19 mouse cellular contexts compared by ENCODE assay signal in genomic region chr5:146757316-146757715, GRCm38 (mm10). TPM values are rescaled to one million over a fixed set of nuclear protein-coding genes. Genes with fewer than 3 reads are reported as not detected.
DNase-seq lines count a peak whose midpoint lies in the region; ATAC-seq and TF ChIP-seq lines count a peak whose summit lies in the region.
"Had no signal": no experiment of that assay in that cellular context is flagged by ENCODE, and none has a peak within 500 bp of the region (broad histone marks: within the 10 kb centered on the region; RNA-seq: fewer than 3 reads in every experiment).

No protein-coding gene starts in this region.

- H3K9me3 ChIP-seq in liver, embryonic 11.5 days (ENCODE audit: control insufficient read depth, low read length): no peaks in the 10 kb centered on the region
- no peaks in the 10 kb centered on the region for H3K9me3 ChIP-seq in hindbrain, embryonic 10.5 days
- H3K9me3 ChIP-seq: embryonic facial prominence, embryonic 12.5 days; hindbrain, embryonic 12.5 days; neural tube, embryonic 13.5 days had no signal

- ATAC-seq in liver, embryonic 11.5 days (replicated peaks; ENCODE audit: low FRiP score): peak; percentile 52; the same call in 1 of the 2 replicates
- ATAC-seq in monocyte, adult 5-6 weeks (replicated peaks; ENCODE audit: insufficient number of reproducible peaks, low FRiP score, low TSS enrichment, poor library complexity, severe bottlenecking): peak; percentile 85
- ATAC-seq: inflammation-experienced regulatory T-cells, adult 6 months had no signal

- TF ChIP-seq POLR2A in kidney, adult 2 months (IDR thresholded peaks at IDR 0.05; ENCODE audit: low read depth, low read length): no peak

- H3K4me2 ChIP-seq in liver, embryonic 11.5 days: no peak overlapping the region
- H3K4me2 ChIP-seq: embryonic facial prominence, embryonic 12.5 days; hindbrain, embryonic 12.5 days; lung, embryonic 14.5 days; neural tube, embryonic 13.5 days had no signal

- WGBS in kidney, adult 2 months: 52% methylated on average over 5 of the region's 5 CpGs
- 70% methylated on average over 5 of the region's 5 CpGs for WGBS in liver, embryonic 11.5 days
- WGBS in hindbrain, embryonic 10.5 days: 89% methylated on average over 5 of the region's 5 CpGs

- no peaks in the 10 kb centered on the region; the same call in 1 of the 2 replicates for H3K4me1 ChIP-seq in kidney, adult 2 months (ENCODE audit: control insufficient read depth, insufficient read depth, low read length)
- H3K4me1 ChIP-seq in liver, embryonic 11.5 days (replicated peaks; ENCODE audit: control insufficient read depth, insufficient read depth, low read length): peaks cover 8% of the 10 kb centered on the region; the same call in 1 of the 2 replicates
- 0 out of 2 replicates have a peak, but pooled peaks cover 3% of the 10 kb centered on the region for H3K4me1 ChIP-seq in hindbrain, embryonic 10.5 days (replicated peaks)
- H3K4me1 ChIP-seq: embryonic facial prominence, embryonic 12.5 days; hindbrain, embryonic 12.5 days had no signal

- no peak overlapping the region for H3K4me3 ChIP-seq in kidney, adult 2 months (ENCODE audit: insufficient read depth, low read depth, low read length)
- H3K4me3 ChIP-seq in liver, embryonic 11.5 days (ENCODE audit: low read depth, low read length): no peak overlapping the region
- H3K4me3 ChIP-seq in hindbrain, embryonic 10.5 days: no peak overlapping the region
- H3K4me3 ChIP-seq: embryonic facial prominence, embryonic 12.5 days; hindbrain, embryonic 12.5 days; neural tube, embryonic 13.5 days had no signal

- no peak; the same call in 1 of the 2 replicates for TF ChIP-seq CTCF in kidney, adult 2 months (conservative IDR thresholded peaks at IDR 0.05; ENCODE audit: insufficient read depth, insufficient read length, low read depth, low read length)

- no peaks in the 10 kb centered on the region for H3K27me3 ChIP-seq in kidney, adult 2 months (replicated peaks; ENCODE audit: control insufficient read depth, insufficient read depth, low read length)
- no peaks in the 10 kb centered on the region for H3K27me3 ChIP-seq in liver, embryonic 11.5 days (replicated peaks; ENCODE audit: control insufficient read depth, insufficient read depth, low read length)
- H3K27me3 ChIP-seq in hindbrain, embryonic 10.5 days (ENCODE audit: insufficient read depth, poor library complexity, severe bottlenecking): no peaks in the 10 kb centered on the region
- H3K27me3 ChIP-seq: CH12.LX; embryonic facial prominence, embryonic 12.5 days; hindbrain, embryonic 12.5 days; neural tube, embryonic 13.5 days had no signal

- no peaks in the 10 kb centered on the region for H3K36me3 ChIP-seq in kidney, adult 2 months (ENCODE audit: control insufficient read depth, insufficient read depth, low read length)
- peaks cover 9% of the 10 kb centered on the region for H3K36me3 ChIP-seq in liver, embryonic 11.5 days (ENCODE audit: control insufficient read depth, insufficient read depth, low read length)
- H3K36me3 ChIP-seq in hindbrain, embryonic 10.5 days: peaks cover 53% of the 10 kb centered on the region

- H3K27ac ChIP-seq in kidney, adult 2 months (ENCODE audit: insufficient read depth, low read depth, low read length): no peak overlapping the region
- peak overlapping the region; percentile 30; the same call in 1 of the 2 replicates for H3K27ac ChIP-seq in liver, embryonic 11.5 days (ENCODE audit: low read depth, low read length)
- H3K27ac ChIP-seq in hindbrain, embryonic 10.5 days: no peak overlapping the region
- H3K27ac ChIP-seq: embryonic facial prominence, embryonic 12.5 days; hindbrain, embryonic 12.5 days; neural tube, embryonic 13.5 days had no signal

- H3K9ac ChIP-seq in liver, embryonic 11.5 days (ENCODE audit: low read depth, low read length): no peak overlapping the region
- H3K9ac ChIP-seq: embryonic facial prominence, embryonic 12.5 days; hindbrain, embryonic 12.5 days; lung, embryonic 14.5 days; neural tube, embryonic 13.5 days had no signal

- DNase-seq in kidney, adult 2 months: peak; percentile 46
- DNase-seq in kidney, postnatal 4 days: no peak
- DNase-seq in ES-CJ7 (ENCODE audit: low read depth, low spot score): peak; percentile 79
- DNase-seq in liver, embryonic 11.5 days (ENCODE audit: low spot score): no peak
- no peak for DNase-seq in hindbrain, embryonic 10.5 days (ENCODE audit: low spot score)
- DNase-seq in left cerebral cortex, adult 18-20 months (ENCODE audit: low spot score in 2 of 2): no peak
- no peak for DNase-seq in layer of hippocampus, postnatal 36 days
- DNase-seq: adrenal gland, postnatal 25 days; cerebellum, adult 9-10 months; heart, adult 18-20 months; kidney, postnatal 10 days; lung, embryonic 14.5 days; thymus, adult 18-20 months had no signal

RNA-seq across cellular contexts. Expression of gene Usp12, which starts 37.5 kb away (rescaled TPM):
- polyA plus RNA-seq in kidney, adult 2 months (2012; rRNA removed): 15.8 and 18.9 TPM in 2 replicates
- 11.1 and 12.8 TPM in 2 replicates for polyA plus RNA-seq in liver, embryonic 11.5 days (2014; fragmentation: Nextera tagmentation; extraction: Ambion mirVana)
- total RNA-seq in monocyte, adult 5-6 weeks (2017): 79.2 to 105 TPM (median 81.8 TPM) in 3 replicates
- 13.1 and 15.4 TPM in 2 replicates for polyA plus RNA-seq in hindbrain, embryonic 10.5 days (2016; fragmentation: Nextera tagmentation; extraction: Ambion mirVana)
- total RNA-seq in left cerebral cortex, adult 18-20 months (2021): 10 to 100 TPM; 56.6 to 61.1 TPM
- total RNA-seq in layer of hippocampus, postnatal 36 days (2021): 10 to 100 TPM; 56.3 to 59.2 TPM

Comparison
In these comparisons a context has a peak if more than half of its experiments do, and no peak if none do; other contexts are left out.
1. DNase-seq: peak in kidney, adult 2 months (single experiment) and ES-CJ7 (single experiment); none in kidney, postnatal 4 days (0 of 2), liver, embryonic 11.5 days (single experiment), hindbrain, embryonic 10.5 days (single experiment), left cerebral cortex, adult 18-20 months (0 of 2) and layer of hippocampus, postnatal 36 days (0 of 2).